Mouse (Mus musculus) cerebellum, adult (tissue): ENCODE measurements around the gene Xrcc1.

Experiments used
- ATAC-seq: cut with Nextera tagmentation; 2 replicates; pipeline ENCODE4 v1.9.2; 2017; ENCODE audit warnings: mild to moderate bottlenecking, moderate library complexity, mixed read lengths; ENCODE audit not compliant: insufficient number of reproducible peaks, low FRiP score, low TSS enrichment

The Xrcc1 gene

GRCm38 (mm10) chr7:24563191-24563836 is 17.2 kb downstream of the Xrcc1 start:
- ATAC-seq, result no peak

- ATAC-seq, result no peak
Observed at GRCm38 (mm10) chr7:24563837-24564206, 17.7 kb downstream of the Xrcc1 start.

- ATAC-seq, result peak; percentile 49; the same call in 1 of the 2 replicates
Observed at GRCm38 (mm10) chr7:24564607-24565265, 18.6 kb downstream of the Xrcc1 start.

GRCm38 (mm10) chr7:24565627-24566026 is 19.5 kb downstream of the Xrcc1 start:
- no peak for ATAC-seq

- ATAC-seq, result no peak
Observed at GRCm38 (mm10) chr7:24566206-24566605, 20.1 kb downstream of the Xrcc1 start.

- ATAC-seq, result no peak
Observed at GRCm38 (mm10) chr7:24568512-24568911, 22.4 kb downstream of the Xrcc1 start.

- no peak for ATAC-seq
Observed at GRCm38 (mm10) chr7:24571071-24571470, 25.0 kb downstream of the Xrcc1 start.

GRCm38 (mm10) chr7:24572455-24572854 is 26.4 kb downstream of the Xrcc1 start:
- ATAC-seq, result no peak

- no peak for ATAC-seq
Observed at GRCm38 (mm10) chr7:24574224-24574796, 28.2 kb downstream of the Xrcc1 start.

GRCm38 (mm10) chr7:24577811-24578210 is 31.7 kb downstream of the Xrcc1 start:
- no peak for ATAC-seq

- ATAC-seq, result no peak
Observed at GRCm38 (mm10) chr7:24584876-24585275, 38.8 kb downstream of the Xrcc1 start.

- ATAC-seq, result no peak
Observed at GRCm38 (mm10) chr7:24585995-24586394, 39.9 kb downstream of the Xrcc1 start.

GRCm38 (mm10) chr7:24586828-24587227 is 40.7 kb downstream of the Xrcc1 start:
- ATAC-seq, result no peak

- peak; percentile 31; the same call in 1 of the 2 replicates for ATAC-seq
Observed at GRCm38 (mm10) chr7:24587330-24588105, 41.4 kb downstream of the Xrcc1 start, which contains the start of the genes Ethe1 and Zfp575. Gene Ethe1, plus strand, starts transcription at chr7:24587543. Gene Zfp575, minus strand, starts transcription at chr7:24587641.

GRCm38 (mm10) chr7:24588336-24588735 is 42.2 kb downstream of the Xrcc1 start:
- no peak for ATAC-seq

- no peak for ATAC-seq
Observed at GRCm38 (mm10) chr7:24591735-24592134, 45.6 kb downstream of the Xrcc1 start.

- ATAC-seq, result no peak
Observed at GRCm38 (mm10) chr7:24592163-24592562, 46.1 kb downstream of the Xrcc1 start.

GRCm38 (mm10) chr7:24592781-24593180 is 46.7 kb downstream of the Xrcc1 start:
- ATAC-seq, result no peak

- ATAC-seq, result peak; percentile 87; the same call in 1 of the 2 replicates
Observed at GRCm38 (mm10) chr7:24593621-24594308, 47.7 kb downstream of the Xrcc1 start.

- no peak for ATAC-seq
Observed at GRCm38 (mm10) chr7:24594309-24594803, 48.3 kb downstream of the Xrcc1 start.
